Mouse (Mus musculus) liver, postnatal 0 days (tissue): ENCODE measurements at regions not wholly inside any gene's neighbourhood (a gene's known extent, or its start where the extent isn't known, plus 50 kb on each side); places are given as distances from the start of the nearest gene placed in this dataset.

Experiments used
- CTCF ChIP-seq: sonication (generic); IDR thresholded peaks from 2 replicates; pipeline ENCODE4 v1.5.1; 2016; ENCODE audit warnings: antibody characterized with exemption, low read depth
- EP300 ChIP-seq: IDR thresholded peaks from 2 replicates; pipeline ENCODE4 v1.6.1; 2016; ENCODE audit warnings: antibody characterized with exemption, low read depth, mild to moderate bottlenecking

GRCm38 (mm10) chr8:115856816-115857215, 149.2 kb upstream of the Maf start:
- TF ChIP-seq CTCF (no peak), EP300 (no peak)
